Mouse (Mus musculus) A20 (cell line): Measurements from ENCODE around the gene Gm20517.
"Not testable (repeated sequence)": the region's sequence is repeated elsewhere in the genome, so short reads cannot be mapped to it uniquely, and the experiment has no call there.

Experiments
- DNase-seq: peaks from one replicate; pipeline ENCODE4 v3.0.0-alpha.2; 2011; ENCODE audit warnings: low read depth, low spot score

The Gm20517 gene

DNA sequence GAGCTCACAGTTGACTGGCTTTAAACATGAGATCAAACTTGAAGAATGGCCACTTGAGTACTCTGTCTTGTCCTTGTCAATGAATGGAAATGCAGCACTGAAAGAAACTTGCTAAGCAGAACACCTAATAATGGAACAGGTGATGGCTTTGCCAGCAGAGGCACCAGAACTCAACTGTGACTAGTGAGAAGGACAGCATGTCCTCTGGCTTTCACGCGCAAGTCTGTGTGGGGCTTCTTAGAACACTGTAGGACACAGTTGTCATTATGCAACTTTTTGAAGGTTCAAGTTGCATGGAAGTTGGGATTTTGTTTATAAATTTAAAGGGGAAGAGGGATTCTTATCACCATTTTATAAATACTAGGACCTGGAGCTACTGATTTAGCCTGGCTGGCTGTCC lies 13.7 kb downstream of the Gm20517 start:
- no peak for DNase-seq

DNA sequence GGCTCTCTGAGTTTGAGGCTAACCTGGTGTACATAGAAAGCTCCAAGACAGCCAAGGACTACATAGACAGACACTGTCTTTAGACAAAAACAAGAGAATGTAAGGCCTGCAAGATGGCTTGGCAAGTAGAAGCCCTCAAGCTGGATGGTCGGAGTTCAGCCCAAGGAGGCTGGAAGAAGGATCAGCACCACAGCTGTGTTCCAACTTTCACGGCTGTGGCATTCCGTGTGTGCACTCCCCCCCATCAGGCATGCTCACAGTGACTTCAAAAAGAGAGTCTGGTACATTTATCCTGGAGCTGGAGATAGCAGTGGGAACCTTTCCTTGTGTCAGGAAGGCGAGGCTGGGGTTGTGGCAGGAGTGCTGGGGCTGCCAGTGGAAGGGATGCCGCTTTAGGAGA lies 14.6 kb downstream of the Gm20517 start:
- DNase-seq = no peak

DNA sequence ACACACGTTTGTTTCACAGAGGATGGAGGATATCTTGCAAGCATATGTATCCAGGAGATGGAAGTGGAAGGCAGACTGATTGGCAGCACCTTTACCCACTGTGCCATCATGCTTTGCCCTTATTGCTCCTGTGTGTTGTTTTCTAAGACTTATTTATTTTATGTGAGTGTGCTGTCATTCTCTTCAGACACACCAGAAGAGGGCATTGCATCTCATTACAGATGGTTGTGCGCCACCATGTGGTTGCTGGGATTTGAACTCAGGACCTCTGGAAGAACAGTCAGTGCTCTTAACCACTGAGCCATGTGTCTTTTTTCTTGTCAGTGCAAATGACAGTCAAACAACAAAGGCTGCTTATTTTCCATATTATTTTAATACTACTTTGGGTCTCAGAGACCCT lies 16.4 kb downstream of the Gm20517 start:
- DNase-seq = peak; percentile 49

DNA sequence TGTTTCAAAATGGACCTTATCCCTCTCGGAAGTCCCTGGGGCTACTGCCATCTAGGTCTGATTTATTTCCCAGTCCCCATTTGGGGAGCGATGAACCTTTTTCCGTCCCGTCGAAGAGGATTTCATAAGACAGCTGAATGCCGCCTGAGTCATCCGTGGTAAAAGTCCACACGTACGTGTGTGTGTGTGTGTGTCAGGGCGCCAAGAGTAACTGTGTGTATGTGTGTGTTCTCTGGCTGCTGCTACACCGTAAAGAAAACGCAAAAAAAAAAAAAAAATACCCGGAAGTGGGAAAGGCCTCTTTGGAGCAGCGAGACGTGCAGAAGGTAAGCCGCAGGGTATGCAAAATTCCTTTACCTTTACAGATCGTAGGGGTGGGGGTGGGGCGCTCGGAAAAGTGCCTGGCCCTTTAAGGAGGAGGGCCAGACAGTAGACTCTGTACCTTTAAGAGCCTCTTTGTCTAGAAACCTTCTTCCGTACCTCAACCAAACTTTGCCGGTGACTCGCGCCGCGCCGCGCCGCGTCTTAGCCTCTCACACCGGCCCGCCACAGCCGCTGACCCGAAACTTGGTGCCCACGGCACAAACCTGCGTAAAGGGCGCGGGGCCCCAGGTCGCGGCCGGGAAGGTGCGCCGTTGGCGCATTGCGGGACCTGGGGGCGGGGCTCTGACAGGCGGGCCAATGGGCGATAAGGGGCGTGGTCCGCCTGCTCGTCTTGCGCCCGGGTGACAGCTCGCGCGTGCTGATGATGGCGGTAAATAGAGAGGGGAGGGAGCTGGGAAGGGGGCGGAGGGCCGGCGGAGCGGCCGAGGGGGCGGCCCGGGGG lies 17.7 kb downstream of the Gm20517 start:
- peak; percentile 99 for DNase-seq

DNA sequence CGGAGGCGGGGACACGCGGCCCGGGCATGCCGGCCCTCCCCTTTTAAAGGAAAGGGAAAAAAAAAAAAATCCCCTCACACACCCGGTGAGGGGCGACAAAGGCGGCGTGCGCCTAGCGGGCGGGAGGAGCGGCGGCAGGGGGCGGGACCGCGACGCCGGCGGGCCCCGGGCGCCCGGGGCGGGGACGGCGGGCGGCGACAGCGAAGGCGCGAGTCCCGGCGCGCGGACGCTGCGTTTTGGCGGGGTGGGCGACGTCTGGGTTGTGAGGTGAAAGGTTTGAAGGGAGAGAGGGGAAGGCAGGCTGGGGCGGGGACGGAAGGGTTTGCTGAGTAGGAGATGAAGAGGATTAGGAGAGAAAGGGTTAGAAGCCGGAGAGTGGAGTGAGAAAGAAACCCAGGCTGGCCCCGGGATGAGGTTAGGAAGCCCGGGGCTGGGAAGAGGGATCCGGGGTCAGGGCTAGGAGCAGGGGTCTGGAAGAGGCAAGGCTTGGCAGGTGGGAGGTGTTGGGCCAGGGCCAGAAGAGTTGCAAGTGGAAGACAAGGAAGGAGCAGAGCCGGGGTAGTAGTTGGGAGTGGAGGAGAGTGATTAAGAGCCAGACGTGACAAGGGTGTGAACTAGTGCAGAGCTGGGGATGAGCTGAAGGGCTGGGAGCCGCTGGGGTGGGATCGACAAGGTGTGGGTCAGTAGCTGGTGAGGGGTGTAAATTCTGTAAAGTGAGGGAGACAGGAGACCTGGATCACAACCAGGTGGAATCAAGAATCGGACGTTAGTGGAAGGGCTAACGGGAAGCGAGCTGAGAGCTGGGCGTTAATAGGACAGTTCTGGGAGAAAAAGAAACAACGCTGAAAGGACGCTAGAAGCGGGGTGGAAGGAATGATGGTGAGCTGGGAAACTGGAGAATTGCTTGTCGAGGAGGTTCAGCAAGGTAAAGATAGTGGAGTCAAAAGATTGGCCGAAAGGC lies 18.6 kb downstream of the Gm20517 start:
- DNase-seq = peak; percentile 61

DNA sequence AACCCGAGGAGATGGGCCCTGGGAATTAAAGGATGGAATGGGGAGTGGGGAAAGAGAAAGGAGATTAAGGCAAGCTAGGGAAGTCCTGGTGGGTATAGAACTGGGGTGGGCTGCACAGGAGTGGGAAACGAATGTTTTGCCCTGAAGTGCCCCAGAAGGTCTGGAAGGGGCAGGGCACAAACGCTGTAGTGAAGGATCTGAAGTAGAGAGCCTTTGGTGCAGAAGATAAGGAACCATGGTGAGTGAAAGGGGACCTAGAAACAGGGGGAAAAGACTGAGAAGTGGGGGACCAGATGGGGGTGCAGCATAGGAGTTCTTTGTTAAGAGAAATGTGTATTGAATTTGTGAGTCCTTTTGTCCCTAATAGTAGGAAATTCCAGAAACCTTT lies 19.3 kb downstream of the Gm20517 start, which contains the start of gene Usp49:
Usp49 (plus strand) TSS at position 13 of the 388 bp plus-strand sequence.
- DNase-seq = peak; percentile 14

DNA sequence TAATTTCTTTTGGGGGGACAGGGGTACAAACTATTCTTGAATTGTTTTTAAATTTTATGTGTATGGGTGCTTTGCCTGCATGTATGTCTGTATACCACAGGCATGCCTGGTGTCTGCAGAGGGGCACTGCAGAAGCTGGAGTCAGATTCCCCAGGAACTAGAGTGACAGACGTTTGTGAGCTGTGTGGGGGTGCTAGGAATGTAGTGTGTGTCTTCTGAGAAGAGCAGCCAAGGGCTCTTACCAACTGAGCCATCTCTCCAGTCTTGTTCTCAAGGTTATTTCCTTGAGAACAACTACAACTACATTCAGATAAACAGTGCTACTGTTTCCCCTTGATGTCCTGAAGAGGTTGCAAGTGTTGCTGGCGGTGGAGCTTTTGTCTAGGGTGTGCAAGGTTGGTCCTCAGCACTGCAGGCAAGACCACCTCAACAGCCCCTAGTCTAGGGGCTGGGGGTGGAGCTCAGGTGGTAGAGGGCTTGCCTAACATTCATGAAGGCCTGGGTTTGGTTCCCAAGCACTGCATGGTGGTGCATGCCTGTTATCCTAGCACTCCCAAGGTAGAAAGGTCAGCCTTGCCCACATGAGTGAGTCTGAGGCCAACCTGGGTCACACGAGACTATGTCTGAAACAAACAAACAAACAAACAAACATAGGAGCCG lies 20.9 kb downstream of the Gm20517 start:
- DNase-seq = no peak

DNA sequence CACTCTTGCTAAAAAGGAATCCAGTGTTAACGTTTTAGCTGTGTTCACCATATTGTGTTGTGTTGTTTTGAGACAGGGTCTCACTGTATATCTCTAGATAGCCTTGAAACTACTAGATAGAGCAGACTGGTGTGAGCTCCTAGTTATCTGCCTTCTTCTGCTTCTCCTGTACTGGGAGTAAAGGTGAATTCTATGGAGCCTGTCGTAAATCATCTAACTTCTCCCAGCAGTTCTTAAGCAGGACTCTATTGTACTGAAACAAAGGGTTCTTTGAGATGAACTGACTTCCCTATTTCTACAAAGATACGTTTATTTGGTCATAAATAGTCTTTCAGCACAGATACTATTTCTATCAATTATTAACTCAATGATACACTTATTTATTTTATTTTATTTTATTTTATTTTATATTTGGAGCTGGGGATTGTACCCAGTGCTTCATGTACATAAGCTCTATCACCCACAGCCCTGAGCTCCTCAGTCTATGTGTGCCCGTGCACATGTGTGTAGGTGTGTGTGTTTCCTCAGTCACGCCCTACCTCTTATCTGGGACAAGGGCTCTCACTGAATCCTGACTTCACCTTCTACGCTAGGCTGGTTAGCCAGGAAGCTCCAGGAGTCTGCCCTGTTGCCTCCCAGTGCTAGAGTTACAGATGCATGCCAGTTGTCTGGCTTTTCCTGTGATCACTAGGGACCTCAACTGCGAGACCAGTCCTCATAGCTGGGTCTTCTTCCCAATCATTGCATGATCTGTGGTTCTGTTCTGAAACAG lies 22.8 kb downstream of the Gm20517 start:
- no peak for DNase-seq

DNA sequence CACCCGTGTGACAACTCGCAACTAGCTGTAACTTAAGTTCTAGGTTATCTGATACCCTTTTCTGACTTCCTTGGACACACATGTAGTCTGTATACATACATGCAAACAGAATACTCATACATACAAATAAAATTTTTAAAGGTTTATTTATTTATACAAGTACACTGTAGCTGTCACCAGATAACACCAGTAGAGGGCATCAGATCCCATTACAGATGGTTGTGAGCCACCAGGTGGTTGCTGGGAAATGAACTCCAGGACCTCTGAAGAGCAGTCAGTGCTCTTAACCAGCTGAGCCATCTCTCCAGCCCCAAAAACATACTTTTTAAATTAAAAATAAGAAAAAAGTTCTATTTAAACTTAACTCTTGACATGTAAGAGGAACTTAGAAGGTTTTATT lies 31.6 kb downstream of the Gm20517 start:
- peak; percentile 53 for DNase-seq

DNA sequence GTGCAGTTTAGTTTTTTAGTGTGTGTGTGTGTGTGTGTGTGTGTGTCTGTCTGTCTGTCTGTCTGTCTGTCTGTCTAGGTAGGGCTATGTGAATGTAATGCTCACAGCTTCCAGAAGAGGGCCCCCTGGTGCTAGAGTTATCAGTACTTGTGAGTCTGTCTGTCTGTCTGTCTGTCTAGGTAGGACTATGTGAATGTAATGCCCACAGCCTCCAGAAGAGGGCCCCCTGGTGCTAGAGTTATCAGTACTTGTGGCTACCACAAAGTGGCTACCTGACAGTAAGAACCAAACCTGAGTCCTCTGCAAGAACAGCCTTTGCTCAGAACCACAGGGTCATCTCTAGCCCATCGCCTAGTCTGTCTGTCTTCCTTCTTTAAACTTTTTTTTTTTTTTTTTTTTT lies 35.3 kb downstream of the Gm20517 start:
- peak; percentile 89 for DNase-seq

DNA sequence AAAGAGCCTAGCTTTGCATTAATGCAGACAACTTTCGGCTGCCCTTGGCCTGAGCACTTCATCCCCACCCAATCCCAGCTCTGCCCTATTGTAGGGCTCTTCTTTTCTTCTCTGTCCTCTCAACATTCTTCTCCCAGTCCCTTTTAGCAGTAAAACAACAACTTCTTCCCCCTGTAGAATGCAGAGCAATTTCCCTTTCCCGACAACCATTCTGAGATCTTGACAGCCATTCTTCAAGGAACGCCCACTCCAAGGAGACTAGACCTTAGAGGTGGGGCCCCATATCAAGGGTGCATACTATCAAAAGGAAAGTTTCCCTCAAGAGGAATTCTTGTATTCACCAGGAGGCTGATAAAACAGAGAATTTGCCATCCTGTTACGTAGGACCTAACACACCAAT lies 37.6 kb downstream of the Gm20517 start:
- DNase-seq = no peak

DNA sequence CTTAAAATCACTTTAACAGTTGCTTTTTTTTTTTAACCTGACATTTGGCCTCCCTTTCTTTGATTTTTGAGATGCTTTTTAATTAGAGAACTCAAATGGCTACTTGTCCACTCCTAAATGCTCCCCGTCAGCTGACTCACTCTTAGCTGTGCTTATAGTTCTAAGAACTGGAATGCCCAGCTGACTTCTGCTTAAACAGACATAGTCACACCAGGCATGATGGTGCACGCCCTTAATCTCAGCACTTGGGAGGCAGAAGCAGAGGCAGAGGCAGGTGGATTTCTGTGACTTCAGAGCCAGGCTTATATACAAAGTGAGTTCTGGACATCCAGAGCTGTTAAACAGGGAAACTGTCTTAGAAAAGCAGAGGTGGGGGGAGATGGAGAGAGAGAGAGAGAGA lies 40.6 kb downstream of the Gm20517 start:
- no peak for DNase-seq

DNA sequence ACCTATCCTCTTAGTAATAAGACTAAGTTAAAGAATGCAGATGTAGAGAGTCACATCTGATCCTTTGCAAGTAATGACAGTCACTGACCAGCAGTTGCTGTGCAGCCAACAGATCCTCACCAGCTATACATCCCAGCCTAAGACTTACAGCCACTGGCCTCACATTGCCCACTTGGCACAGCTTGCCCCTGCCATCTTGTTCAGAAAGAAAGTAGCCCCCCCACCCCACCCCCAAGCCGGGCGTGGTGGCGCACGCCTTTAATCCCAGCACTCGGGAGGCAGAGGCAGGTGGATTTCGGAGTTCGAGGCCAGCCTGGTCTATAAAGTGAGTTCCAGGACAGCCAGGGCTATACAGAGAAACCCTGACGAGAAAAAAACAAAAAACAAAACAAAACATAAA lies 43.0 kb downstream of the Gm20517 start:
- DNase-seq = not testable (repeated sequence)

DNA sequence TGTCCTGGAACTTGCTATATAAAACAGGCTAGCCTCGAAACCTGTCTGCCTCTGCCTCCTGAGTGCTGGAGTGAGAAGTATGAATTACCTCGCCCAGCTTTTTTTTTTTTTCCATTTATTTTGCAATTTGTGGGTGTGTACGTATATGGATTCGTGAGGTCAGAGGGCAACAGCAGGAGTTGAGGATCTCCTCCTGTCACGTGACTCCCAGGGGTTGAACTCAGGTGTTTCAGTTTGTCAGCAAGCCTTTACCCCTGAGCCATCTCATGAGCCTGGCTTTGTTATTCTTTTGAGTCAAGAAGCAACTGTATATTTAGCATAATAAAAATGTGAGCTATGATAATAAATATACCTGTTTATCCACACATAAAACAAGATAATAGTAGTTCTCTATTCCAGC lies 44.3 kb downstream of the Gm20517 start:
- no peak for DNase-seq

DNA sequence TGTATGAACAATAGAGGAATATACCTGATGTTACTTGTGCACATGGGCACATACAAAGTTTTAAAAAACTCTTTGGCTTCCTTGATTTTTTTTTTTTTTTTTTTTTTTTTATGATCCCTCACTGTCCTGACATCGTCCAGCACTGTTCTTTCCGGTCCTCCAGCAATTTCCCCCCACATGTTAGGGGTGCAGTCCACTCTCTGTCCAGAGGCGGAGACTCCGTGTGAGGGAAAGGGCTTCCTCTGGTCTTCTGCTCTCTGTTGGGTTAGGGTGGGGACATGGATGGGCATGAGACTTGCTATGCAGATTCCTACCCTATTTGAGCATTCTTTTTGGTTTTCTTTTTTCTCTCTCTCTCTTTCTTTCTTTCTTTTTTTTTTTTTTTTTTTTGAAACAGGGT lies 46.5 kb downstream of the Gm20517 start:
- no peak for DNase-seq

DNA sequence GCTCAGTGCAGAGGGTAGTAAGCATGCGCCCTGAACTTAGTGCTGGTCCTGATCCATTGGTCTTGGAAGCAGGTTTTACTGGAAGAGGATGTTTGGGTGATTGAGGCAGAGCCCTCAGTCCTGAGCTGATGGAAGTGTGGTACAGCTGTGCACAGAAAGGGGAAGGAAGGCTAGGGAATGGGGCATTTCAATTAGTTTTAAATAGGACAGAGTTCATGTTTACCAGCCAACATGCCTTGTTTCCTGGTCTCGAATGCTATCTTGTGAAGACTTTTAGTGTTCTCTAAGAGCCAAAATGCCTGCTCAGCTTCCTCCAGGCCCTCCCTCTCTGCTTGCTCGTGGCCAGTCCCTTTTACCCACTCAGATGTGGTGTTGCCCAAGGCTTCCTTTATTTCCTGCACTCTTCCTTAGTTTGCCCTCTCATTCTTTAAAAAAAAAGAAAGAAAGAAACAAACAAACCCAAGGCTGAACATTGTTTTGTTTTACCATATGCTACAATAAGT lies 47.4 kb downstream of the Gm20517 start:
- DNase-seq = no peak

DNA sequence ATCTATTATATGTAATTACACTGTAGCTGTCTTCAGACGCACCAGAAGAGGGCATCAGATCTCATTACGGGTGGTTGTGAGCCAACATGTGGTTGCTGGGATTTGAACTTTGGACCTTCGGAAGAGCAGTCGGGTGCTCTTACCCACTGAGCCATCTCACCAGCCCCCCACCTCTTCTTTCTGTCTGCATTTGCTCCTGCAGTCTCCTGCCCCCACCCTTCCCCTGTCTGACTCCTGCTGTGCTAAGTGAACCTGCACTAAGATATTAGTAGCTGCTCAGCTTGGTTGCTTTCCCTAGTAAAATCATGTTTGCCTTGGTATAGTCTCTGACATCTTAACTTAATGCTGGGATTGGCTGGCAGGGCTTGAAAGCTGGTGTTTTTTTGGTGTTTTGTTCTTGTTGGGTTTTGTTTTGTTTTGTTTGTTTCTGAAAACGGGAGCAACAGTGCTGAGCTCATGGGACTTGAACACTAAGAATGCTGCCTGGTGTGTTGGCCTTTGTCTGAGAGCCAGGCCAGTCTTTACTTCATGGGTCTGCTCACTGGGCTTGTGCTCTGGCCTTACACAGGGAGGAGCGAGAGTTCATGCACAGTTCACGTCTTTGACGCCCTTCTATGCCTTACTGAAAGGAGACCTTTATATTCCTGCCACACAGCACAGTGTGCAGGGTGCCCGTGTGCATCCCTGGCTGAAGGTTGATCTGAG lies 51.8 kb downstream of the Gm20517 start:
- DNase-seq = no peak

DNA sequence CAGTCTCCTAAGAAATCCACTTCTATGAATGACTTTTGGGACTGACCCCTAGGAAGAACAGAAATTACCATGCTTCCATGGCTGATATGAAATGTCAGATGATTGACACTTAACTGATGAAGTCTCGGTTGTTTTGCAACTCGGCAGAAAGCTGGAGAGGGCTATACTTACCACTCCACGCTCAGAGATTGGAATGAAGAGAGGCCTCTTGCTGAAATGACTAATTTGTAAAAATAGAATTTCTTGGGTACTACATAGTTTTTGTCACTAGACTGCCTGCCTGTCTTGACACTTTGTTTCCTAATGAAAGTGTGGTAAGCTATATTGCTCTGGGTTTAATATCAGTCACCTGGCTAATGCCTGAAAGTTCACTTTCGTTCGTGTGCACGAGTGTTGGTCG lies 53.1 kb downstream of the Gm20517 start:
- DNase-seq = no peak

DNA sequence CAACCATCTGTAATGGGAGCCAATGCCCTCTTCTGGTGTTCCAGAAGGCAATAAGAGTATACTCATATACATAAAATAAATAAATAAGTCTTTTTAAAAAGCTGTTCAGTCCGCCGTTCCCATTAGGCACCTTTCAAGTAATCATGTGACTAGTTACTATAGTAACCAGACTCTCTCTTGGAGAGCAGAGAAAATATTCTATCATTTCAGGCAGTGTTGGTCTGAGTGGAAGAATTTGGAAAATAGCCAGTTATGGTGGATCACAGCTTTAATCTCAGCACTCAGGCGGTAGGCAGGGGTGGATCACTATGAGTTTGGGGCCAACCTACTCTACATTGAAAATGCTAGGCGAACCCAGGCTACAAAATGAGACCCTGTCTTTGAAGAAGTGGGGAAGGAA lies 57.8 kb downstream of the Gm20517 start:
- DNase-seq = no peak

DNA sequence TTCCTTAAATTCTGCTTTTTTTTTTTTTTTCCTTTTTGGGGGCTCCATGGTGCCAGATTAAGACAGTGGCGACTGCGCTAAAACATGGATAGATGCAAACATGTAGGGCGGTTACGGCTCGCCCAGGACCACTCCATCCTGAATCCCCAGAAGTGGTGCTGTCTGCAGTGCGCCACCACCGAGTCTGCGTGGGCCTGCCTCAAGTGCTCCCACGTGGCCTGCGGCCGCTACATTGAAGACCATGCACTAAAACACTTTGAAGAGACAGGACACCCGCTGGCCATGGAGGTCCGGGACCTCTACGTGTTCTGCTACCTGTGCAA lies 60.6 kb downstream of the Gm20517 start:
- DNase-seq = no peak
